Mouse (Mus musculus) limb, embryonic 13.5 days (tissue): ENCODE data around the gene Cacna1e. TPM values are rescaled to one million over a fixed set of nuclear protein-coding genes. Genes with fewer than 3 reads are reported as not detected.

Experiments
- ATAC-seq: fragments of 200-750 bp; cut with Nextera tagmentation; 2 replicates; pipeline ENCODE4 v1.8.0; 2017; ENCODE audit warnings: low read depth, moderate number of reproducible peaks, moderate TSS enrichment; ENCODE audit not compliant: low FRiP score
- H3K27ac ChIP-seq: fragments of 300-500 bp; sonication (generic); 2 replicates; pipeline ENCODE4 v1.5.1; 2015; ENCODE audit warnings: inconsistent platforms, mild to moderate bottlenecking, moderate library complexity
- H3K27me3 ChIP-seq: fragments of 300-500 bp; sonication (generic); 2 replicates; pipeline ENCODE4 v1.6.1; 2015; ENCODE audit warnings: mild to moderate bottlenecking, inconsistent platforms
- H3K36me3 ChIP-seq: fragments of 300-500 bp; sonication (generic); 2 replicates; pipeline ENCODE4 v1.6.1; 2015; ENCODE audit warnings: inconsistent platforms, mild to moderate bottlenecking, moderate library complexity
- H3K4me1 ChIP-seq: fragments of 300-500 bp; sonication (generic); 2 replicates; pipeline ENCODE4 v1.6.1; 2015; ENCODE audit warnings: inconsistent platforms
- H3K4me2 ChIP-seq: fragments of 300-500 bp; sonication (generic); replicated peaks from 2 replicates; pipeline ENCODE4 v1.6.1; 2015; ENCODE audit warnings: inconsistent platforms, mild to moderate bottlenecking, moderate library complexity
- H3K4me3 ChIP-seq: fragments of 300-500 bp; sonication (generic); 2 replicates; pipeline ENCODE4 v1.5.1; 2015; ENCODE audit warnings: moderate library complexity, mild to moderate bottlenecking, inconsistent platforms
- H3K9ac ChIP-seq: fragments of 300-500 bp; sonication (generic); 2 replicates; pipeline ENCODE4 v1.6.1; 2015; ENCODE audit warnings: mild to moderate bottlenecking, inconsistent platforms
- H3K9me3 ChIP-seq: fragments of 300-500 bp; sonication (generic); 2 replicates; pipeline ENCODE4 v1.6.1; 2016; ENCODE audit warnings: inconsistent platforms
- WGBS: fragments of 180-500 bp; shearing (Covaris S2); methylation state at CpG from one replicate; pipeline ENCODE4 v1.1.7; 2015; 5-methylcytosine and 5-hydroxymethylcytosine counted together
- polyA plus RNA-seq: library from polyadenylated mRNA; unstranded; fragments of >200 nt; fragmentation: Nextera tagmentation; extraction: Ambion mirVana; gene quantifications from 2 replicates; pipeline ENCODE4 v1.2.1, GENCODE M21; 2015

Cacna1e gene
- polyA plus RNA-seq, 1 experiment from 2014 or later = 1.0 TPM

- Histone ChIP-seq H3K36me3 (no peaks in the 10 kb centered on the region), H3K9me3 (no peaks in the 10 kb centered on the region), H3K4me2 (no peak overlapping the region), H3K4me1 (peaks cover 5% of the 10 kb centered on the region; the same call in 1 of the 2 replicates), H3K9ac (no peak overlapping the region), H3K27me3 (no peaks in the 10 kb centered on the region), H3K4me3 (no peak overlapping the region), H3K27ac (no peak overlapping the region)
- ATAC-seq = no peak
- 82% methylated on average over 10 of the region's 10 CpGs for WGBS
Observed at GRCm38 (mm10) chr1:154831269-154832167, 52.8 kb downstream of the Cacna1e start.

- Histone ChIP-seq H3K9ac (no peak overlapping the region), H3K4me2 (no peak overlapping the region), H3K36me3 (no peaks in the 10 kb centered on the region), H3K27me3 (no peaks in the 10 kb centered on the region), H3K4me3 (no peak overlapping the region), H3K4me1 (peaks cover 5% of the 10 kb centered on the region; the same call in 1 of the 2 replicates), H3K9me3 (no peaks in the 10 kb centered on the region), H3K27ac (no peak overlapping the region)
- ATAC-seq = no peak
- WGBS = 86% methylated on average over 6 of the region's 6 CpGs
Observed at GRCm38 (mm10) chr1:154830051-154830450, 54.2 kb downstream of the Cacna1e start.

- Histone ChIP-seq H3K9ac (no peak overlapping the region), H3K36me3 (no peaks in the 10 kb centered on the region), H3K4me1 (no peaks in the 10 kb centered on the region), H3K27me3 (peaks cover 7% of the 10 kb centered on the region; the same call in 1 of the 2 replicates), H3K4me3 (no peak overlapping the region), H3K4me2 (no peak overlapping the region), H3K27ac (no peak overlapping the region), H3K9me3 (no peaks in the 10 kb centered on the region)
- ATAC-seq = no peak
- 58% methylated on average over 3 of the region's 3 CpGs for WGBS
Observed at GRCm38 (mm10) chr1:154823098-154823497, 61.2 kb downstream of the Cacna1e start.

GRCm38 (mm10) chr1:154820422-154820821 lies 63.9 kb downstream of the Cacna1e start:
- 88% methylated on average over 7 of the region's 7 CpGs for WGBS
- peaks cover 7% of the 10 kb centered on the region; the same call in 1 of the 2 replicates for H3K27me3 ChIP-seq
- H3K4me2 ChIP-seq = no peak overlapping the region
- H3K9me3 ChIP-seq = no peaks in the 10 kb centered on the region
- no peak overlapping the region for H3K9ac ChIP-seq
- H3K4me1 ChIP-seq = no peaks in the 10 kb centered on the region
- H3K4me3 ChIP-seq = no peak overlapping the region
- no peaks in the 10 kb centered on the region for H3K36me3 ChIP-seq
- ATAC-seq = no peak
- no peak overlapping the region for H3K27ac ChIP-seq

GRCm38 (mm10) chr1:154819960-154820359 lies 64.3 kb downstream of the Cacna1e start:
- no peaks in the 10 kb centered on the region for H3K36me3 ChIP-seq
- no peak for ATAC-seq
- H3K27ac ChIP-seq = no peak overlapping the region
- H3K4me3 ChIP-seq = no peak overlapping the region
- 91% methylated on average over 2 of the region's 2 CpGs for WGBS
- H3K9me3 ChIP-seq = no peaks in the 10 kb centered on the region
- no peak overlapping the region for H3K9ac ChIP-seq
- no peak overlapping the region for H3K4me2 ChIP-seq
- peaks cover 7% of the 10 kb centered on the region; the same call in 1 of the 2 replicates for H3K27me3 ChIP-seq
- H3K4me1 ChIP-seq = no peaks in the 10 kb centered on the region

GRCm38 (mm10) chr1:154818742-154819141 lies 65.6 kb downstream of the Cacna1e start:
- Histone ChIP-seq H3K27me3 (peaks cover 7% of the 10 kb centered on the region; the same call in 1 of the 2 replicates), H3K9ac (no peak overlapping the region), H3K27ac (no peak overlapping the region), H3K9me3 (no peaks in the 10 kb centered on the region), H3K4me2 (no peak overlapping the region), H3K4me1 (no peaks in the 10 kb centered on the region), H3K36me3 (no peaks in the 10 kb centered on the region), H3K4me3 (no peak overlapping the region)
- ATAC-seq = no peak
- WGBS = 47% methylated on average over 1 of the region's 1 CpGs

GRCm38 (mm10) chr1:154816836-154817235 lies 67.5 kb downstream of the Cacna1e start:
- H3K9me3 ChIP-seq = no peaks in the 10 kb centered on the region
- H3K27ac ChIP-seq = no peak overlapping the region
- H3K36me3 ChIP-seq = no peaks in the 10 kb centered on the region
- no peak overlapping the region for H3K4me3 ChIP-seq
- H3K4me2 ChIP-seq = no peak overlapping the region
- H3K27me3 ChIP-seq = peaks cover 1% of the 10 kb centered on the region; the same call in 1 of the 2 replicates
- 73% methylated on average over 6 of the region's 6 CpGs for WGBS
- H3K4me1 ChIP-seq = no peaks in the 10 kb centered on the region
- ATAC-seq = no peak
- H3K9ac ChIP-seq = no peak overlapping the region

- Histone ChIP-seq H3K27ac (no peak overlapping the region), H3K4me3 (no peak overlapping the region), H3K4me2 (no peak overlapping the region), H3K9me3 (no peaks in the 10 kb centered on the region), H3K4me1 (no peaks in the 10 kb centered on the region), H3K9ac (no peak overlapping the region), H3K27me3 (no peaks in the 10 kb centered on the region), H3K36me3 (no peaks in the 10 kb centered on the region)
- ATAC-seq = no peak
- 95% methylated on average over 3 of the region's 3 CpGs for WGBS
Observed at GRCm38 (mm10) chr1:154816267-154816666, 68.0 kb downstream of the Cacna1e start.

- no peaks in the 10 kb centered on the region for H3K4me1 ChIP-seq
- H3K36me3 ChIP-seq = no peaks in the 10 kb centered on the region
- no peak overlapping the region for H3K9ac ChIP-seq
- no peak overlapping the region for H3K4me3 ChIP-seq
- H3K4me2 ChIP-seq = no peak overlapping the region
- WGBS = 95% methylated on average over 1 of the region's 1 CpGs
- no peak overlapping the region for H3K27ac ChIP-seq
- H3K27me3 ChIP-seq = no peaks in the 10 kb centered on the region
- H3K9me3 ChIP-seq = no peaks in the 10 kb centered on the region
- no peak for ATAC-seq
Observed at GRCm38 (mm10) chr1:154805742-154806141, 78.6 kb downstream of the Cacna1e start.

- Histone ChIP-seq H3K27me3 (no peaks in the 10 kb centered on the region), H3K9ac (no peak overlapping the region), H3K9me3 (no peaks in the 10 kb centered on the region), H3K36me3 (no peaks in the 10 kb centered on the region), H3K4me3 (no peak overlapping the region), H3K4me1 (no peaks in the 10 kb centered on the region), H3K27ac (no peak overlapping the region), H3K4me2 (no peak overlapping the region)
- ATAC-seq = no peak
- 92% methylated on average over 3 of the region's 3 CpGs for WGBS
Observed at GRCm38 (mm10) chr1:154805038-154805437, 79.3 kb downstream of the Cacna1e start.

- Histone ChIP-seq H3K27ac (no peak overlapping the region), H3K27me3 (no peaks in the 10 kb centered on the region), H3K36me3 (no peaks in the 10 kb centered on the region), H3K4me1 (no peaks in the 10 kb centered on the region), H3K9me3 (no peaks in the 10 kb centered on the region), H3K4me2 (no peak overlapping the region), H3K4me3 (no peak overlapping the region), H3K9ac (no peak overlapping the region)
- WGBS = 63% methylated on average over 5 of the region's 5 CpGs
- ATAC-seq = no peak
Observed at GRCm38 (mm10) chr1:154802301-154802904, 81.9 kb downstream of the Cacna1e start.

- ATAC-seq = no peak
- WGBS = 83% methylated on average over 31 of the region's 31 CpGs
- Histone ChIP-seq H3K4me2 (no peak overlapping the region), H3K4me3 (no peak overlapping the region), H3K4me1 (no peaks in the 10 kb centered on the region), H3K36me3 (no peaks in the 10 kb centered on the region), H3K9ac (no peak overlapping the region), H3K9me3 (no peaks in the 10 kb centered on the region), H3K27ac (no peak overlapping the region), H3K27me3 (no peaks in the 10 kb centered on the region)
Observed at GRCm38 (mm10) chr1:154799257-154799656, 85.0 kb downstream of the Cacna1e start.
